Mouse (Mus musculus): ENCODE results near the gene Sec61b. TPM values are rescaled to one million over a fixed set of nuclear protein-coding genes. Genes with fewer than 3 reads are reported as not detected.

Sec61b gene
- polyA plus RNA-seq, 1 experiment from 2014 or later: 211 TPM

DNA sequence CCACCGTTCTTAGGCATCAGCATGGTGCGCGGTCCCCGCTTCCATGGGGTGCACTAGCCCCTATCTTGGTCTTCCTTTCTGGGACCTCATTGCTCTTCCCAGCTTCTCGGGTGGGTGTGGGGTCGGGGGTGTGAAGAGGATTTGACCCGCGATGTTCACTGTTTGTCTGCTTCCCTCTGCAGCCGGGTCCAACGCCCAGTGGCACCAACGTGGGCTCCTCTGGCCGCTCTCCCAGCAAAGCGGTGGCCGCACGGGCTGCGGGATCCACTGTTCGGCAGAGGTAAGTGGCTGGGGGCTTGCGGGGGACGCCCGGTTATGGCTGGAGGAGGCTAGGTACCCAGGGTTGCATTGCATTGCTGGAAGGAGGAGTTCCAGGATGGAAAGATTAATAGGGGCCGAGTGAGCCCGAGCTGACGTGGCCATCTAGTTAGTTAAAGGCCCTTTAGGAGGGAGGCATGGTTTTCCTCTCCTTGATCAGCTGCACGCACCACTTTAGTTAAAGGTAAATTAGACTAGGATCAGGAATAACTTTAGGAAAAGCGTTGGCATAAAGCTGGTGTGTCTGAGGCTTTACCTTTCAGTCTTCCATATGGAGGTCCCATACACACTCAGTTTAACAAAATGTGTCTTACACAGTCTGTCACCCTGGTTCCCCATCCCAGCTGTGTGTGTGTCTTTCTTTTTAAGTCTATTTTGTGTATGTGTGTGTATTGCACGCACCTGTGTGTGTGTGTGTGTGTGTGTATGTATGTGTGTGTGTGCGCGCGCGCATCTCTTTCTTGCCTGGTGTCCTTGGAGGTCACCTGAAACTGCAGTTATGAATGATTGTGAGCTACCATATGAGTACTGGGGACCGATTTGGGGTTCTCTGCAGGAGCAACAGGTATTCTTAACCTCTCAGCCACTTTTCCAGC lies 529 bp downstream of the Sec61b start:
- peak; percentile 5; the same call in 1 of the 2 replicates for ATAC-seq (replicated peaks; ENCODE audit: insufficient number of reproducible peaks, low FRiP score, low TSS enrichment)

DNA sequence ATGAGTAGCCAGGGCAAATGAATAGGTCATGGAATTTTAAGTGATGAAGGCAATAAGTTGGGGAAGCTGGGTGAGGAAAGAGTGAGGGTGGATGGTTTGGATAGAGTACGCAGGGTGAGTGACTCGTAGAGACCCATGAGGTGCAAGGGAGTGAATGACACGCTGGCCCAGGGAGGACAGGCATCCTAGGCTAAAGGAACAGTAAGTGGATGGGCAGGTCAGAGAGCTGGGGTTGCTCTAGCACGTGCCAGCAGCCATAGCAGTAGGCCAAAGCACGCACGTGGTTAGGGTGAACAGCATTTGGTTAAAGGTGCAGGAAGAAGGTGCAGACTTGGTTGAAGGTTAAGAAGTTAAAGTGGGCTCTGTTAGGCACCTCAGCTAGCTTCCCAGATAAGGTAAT lies 3.1 kb downstream of the Sec61b start:
- Histone ChIP-seq H3K27ac (ENCODE audit: low read depth, low read length) (no peak overlapping the region), H3K4me3 (ENCODE audit: low read depth, low read length) (no peak overlapping the region), H3K4me2 (no peak overlapping the region), H3K9me3 (replicated peaks; ENCODE audit: control insufficient read depth, low read length) (no peaks in the 10 kb centered on the region), H3K9ac (ENCODE audit: low read depth, low read length) (no peak overlapping the region), H3K27me3 (ENCODE audit: control insufficient read depth, insufficient read depth, low read length) (no peaks in the 10 kb centered on the region), H3K36me3 (ENCODE audit: control insufficient read depth, insufficient read depth, low read length) (peaks cover 24% of the 10 kb centered on the region), H3K4me1 (ENCODE audit: control insufficient read depth, insufficient read depth, low read length) (peaks cover 9% of the 10 kb centered on the region)
- no peak for ATAC-seq (replicated peaks; ENCODE audit: insufficient number of reproducible peaks, low FRiP score, low TSS enrichment)
- 87% methylated on average over 6 of the region's 6 CpGs for WGBS (ENCODE audit: insufficient replicate concordance)

More for the DNA sequence above, 529 bp downstream of the Sec61b start:
- Histone ChIP-seq H3K4me3 (ENCODE audit: low read depth, low read length) (peak overlapping the region; percentile 90), H3K4me2 (peak overlapping the region; percentile 88), H3K9ac (ENCODE audit: low read depth, low read length) (peak overlapping the region; percentile 88), H3K4me1 (ENCODE audit: control insufficient read depth, insufficient read depth, low read length) (peaks cover 9% of the 10 kb centered on the region), H3K9me3 (replicated peaks; ENCODE audit: control insufficient read depth, low read length) (no peaks in the 10 kb centered on the region), H3K27ac (ENCODE audit: low read depth, low read length) (peak overlapping the region; percentile 95), H3K27me3 (ENCODE audit: control insufficient read depth, insufficient read depth, low read length) (no peaks in the 10 kb centered on the region), H3K36me3 (ENCODE audit: control insufficient read depth, insufficient read depth, low read length) (peaks cover 29% of the 10 kb centered on the region)
- WGBS (ENCODE audit: insufficient replicate concordance): 12% methylated on average over 31 of the region's 31 CpGs

DNA sequence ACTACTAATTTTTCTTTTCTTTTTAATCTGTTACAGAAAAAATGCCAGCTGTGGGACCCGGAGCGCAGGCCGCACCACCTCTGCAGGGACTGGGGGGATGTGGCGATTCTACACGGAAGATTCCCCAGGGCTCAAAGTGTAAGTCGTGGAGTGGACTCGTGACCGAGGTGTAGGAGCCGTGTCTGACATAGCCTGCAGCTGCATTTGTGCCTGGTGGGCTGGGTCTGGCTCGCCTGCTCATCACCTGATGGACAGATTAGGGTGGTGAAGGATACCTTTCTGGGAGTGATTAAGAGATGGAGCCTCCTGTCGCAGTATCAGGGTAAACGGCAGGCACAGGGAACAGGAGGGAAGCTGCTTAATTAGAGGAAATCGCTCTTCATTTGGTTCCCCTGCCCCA lies 5.6 kb downstream of the Sec61b start:
- WGBS (ENCODE audit: insufficient replicate concordance): 92% methylated on average over 13 of the region's 13 CpGs
- no peak for ATAC-seq (replicated peaks; ENCODE audit: insufficient number of reproducible peaks, low FRiP score, low TSS enrichment)
- Histone ChIP-seq H3K9ac (ENCODE audit: low read depth, low read length) (no peak overlapping the region), H3K36me3 (ENCODE audit: control insufficient read depth, insufficient read depth, low read length) (peaks cover 28% of the 10 kb centered on the region), H3K27ac (ENCODE audit: low read depth, low read length) (no peak overlapping the region), H3K4me1 (ENCODE audit: control insufficient read depth, insufficient read depth, low read length) (peaks cover 6% of the 10 kb centered on the region), H3K9me3 (replicated peaks; ENCODE audit: control insufficient read depth, low read length) (no peaks in the 10 kb centered on the region), H3K27me3 (ENCODE audit: control insufficient read depth, insufficient read depth, low read length) (no peaks in the 10 kb centered on the region), H3K4me3 (ENCODE audit: low read depth, low read length) (no peak overlapping the region), H3K4me2 (no peak overlapping the region)

DNA sequence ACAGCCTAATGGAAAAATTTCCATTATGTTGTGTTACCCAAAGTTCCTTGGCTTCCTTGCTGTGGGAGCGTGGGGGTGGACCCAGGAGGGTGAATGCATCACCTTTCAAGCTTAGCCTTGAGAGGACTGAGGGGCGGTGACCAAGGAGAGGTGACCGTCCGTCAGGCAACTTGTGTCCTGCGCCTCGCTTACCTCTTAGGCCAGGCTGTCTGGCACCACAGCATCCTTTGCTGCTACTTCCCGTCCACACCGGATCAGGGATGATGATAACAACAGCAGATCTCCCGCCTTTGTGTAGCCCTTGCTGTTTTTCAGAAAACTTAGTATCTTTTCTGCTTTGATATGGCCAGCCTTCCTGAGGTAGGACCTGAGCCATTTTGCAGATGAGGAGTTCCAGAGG lies 6.1 kb downstream of the Sec61b start:
- no peak for ATAC-seq (replicated peaks; ENCODE audit: insufficient number of reproducible peaks, low FRiP score, low TSS enrichment)
- H3K36me3 ChIP-seq (ENCODE audit: control insufficient read depth, insufficient read depth, low read length): peaks cover 28% of the 10 kb centered on the region

DNA sequence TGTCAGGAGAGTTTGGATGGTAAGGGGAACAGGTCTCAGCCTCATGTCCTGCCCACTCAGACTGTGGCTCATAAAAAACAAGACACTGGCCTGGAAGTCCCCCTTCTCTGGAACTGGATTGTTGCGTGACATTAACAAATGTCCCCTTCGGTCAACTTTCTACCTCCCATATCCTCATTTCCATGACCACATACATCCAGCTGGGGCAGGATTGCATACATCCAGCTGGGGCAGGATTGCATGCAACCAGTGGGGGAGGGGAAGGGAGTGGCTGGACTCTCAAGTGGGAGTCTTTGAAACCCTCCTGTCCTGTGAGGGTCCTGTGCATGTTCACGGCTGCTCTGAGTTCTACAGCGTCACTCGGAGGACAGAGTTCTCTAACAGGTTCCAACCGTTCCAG lies 16.8 kb downstream of the Sec61b start:
- Histone ChIP-seq H3K27me3 (ENCODE audit: control insufficient read depth, insufficient read depth, low read length) (no peaks in the 10 kb centered on the region), H3K27ac (ENCODE audit: low read depth, low read length) (no peak overlapping the region), H3K36me3 (ENCODE audit: control insufficient read depth, insufficient read depth, low read length) (no peaks in the 10 kb centered on the region), H3K9me3 (replicated peaks; ENCODE audit: control insufficient read depth, low read length) (no peaks in the 10 kb centered on the region), H3K9ac (ENCODE audit: low read depth, low read length) (no peak overlapping the region), H3K4me3 (ENCODE audit: low read depth, low read length) (no peak overlapping the region), H3K4me1 (ENCODE audit: control insufficient read depth, insufficient read depth, low read length) (no peaks in the 10 kb centered on the region), H3K4me2 (no peak overlapping the region)
- 79% methylated on average over 6 of the region's 6 CpGs for WGBS (ENCODE audit: insufficient replicate concordance)
- ATAC-seq (replicated peaks; ENCODE audit: insufficient number of reproducible peaks, low FRiP score, low TSS enrichment): no peak

More for the DNA sequence above, 6.1 kb downstream of the Sec61b start:
- H3K4me1 ChIP-seq (ENCODE audit: control insufficient read depth, insufficient read depth, low read length): peaks cover 1% of the 10 kb centered on the region; the same call in 1 of the 2 replicates
- no peaks in the 10 kb centered on the region for H3K27me3 ChIP-seq (ENCODE audit: control insufficient read depth, insufficient read depth, low read length)
- H3K4me3 ChIP-seq (ENCODE audit: low read depth, low read length): no peak overlapping the region
- no peaks in the 10 kb centered on the region for H3K9me3 ChIP-seq (replicated peaks; ENCODE audit: control insufficient read depth, low read length)
- H3K4me2 ChIP-seq: no peak overlapping the region
- WGBS (ENCODE audit: insufficient replicate concordance): 95% methylated on average over 9 of the region's 9 CpGs
- H3K9ac ChIP-seq (ENCODE audit: low read depth, low read length): no peak overlapping the region
- no peak overlapping the region for H3K27ac ChIP-seq (ENCODE audit: low read depth, low read length)

DNA sequence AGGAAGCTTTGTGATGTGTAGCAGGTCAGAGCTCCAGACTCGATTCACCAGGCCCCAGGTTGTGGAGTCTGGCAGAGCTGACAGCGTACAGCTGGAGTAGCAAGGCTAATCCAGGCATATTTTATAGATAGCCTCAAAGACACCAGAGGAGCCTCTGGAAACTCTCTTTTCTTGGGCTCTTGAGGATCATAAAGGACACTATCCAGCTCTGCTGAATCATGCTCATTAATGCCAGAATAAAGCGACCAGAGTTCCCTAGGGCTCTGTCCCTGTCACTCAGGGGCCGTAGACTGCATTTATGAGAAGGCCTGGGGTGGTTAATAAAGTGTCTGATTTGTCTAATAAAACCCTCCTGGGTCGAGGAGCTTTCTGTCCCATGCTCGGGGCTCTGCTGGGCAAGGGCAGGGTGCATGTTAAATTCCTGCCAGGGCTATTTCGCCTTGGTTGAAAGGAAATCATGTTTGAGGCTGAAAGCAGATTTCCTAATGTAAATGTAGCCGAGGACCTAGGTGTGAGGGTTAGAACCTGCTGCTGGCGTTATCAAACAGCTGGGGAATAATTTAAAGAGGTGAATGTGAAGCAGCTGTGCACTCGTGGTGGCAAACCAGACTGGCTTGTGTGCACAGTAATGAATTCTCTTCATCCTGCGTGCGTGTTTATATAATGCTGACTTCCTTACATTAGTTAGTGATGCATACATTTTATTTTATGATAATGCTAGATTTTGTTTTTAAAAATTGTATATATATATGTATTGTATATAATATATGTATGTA lies 18.0 kb downstream of the Sec61b start:
- Histone ChIP-seq H3K27me3 (ENCODE audit: control insufficient read depth, insufficient read depth, low read length) (no peaks in the 10 kb centered on the region), H3K4me3 (ENCODE audit: low read depth, low read length) (no peak overlapping the region), H3K9me3 (replicated peaks; ENCODE audit: control insufficient read depth, low read length) (no peaks in the 10 kb centered on the region), H3K4me2 (no peak overlapping the region), H3K9ac (ENCODE audit: low read depth, low read length) (no peak overlapping the region), H3K27ac (ENCODE audit: low read depth, low read length) (no peak overlapping the region), H3K4me1 (ENCODE audit: control insufficient read depth, insufficient read depth, low read length) (no peaks in the 10 kb centered on the region), H3K36me3 (ENCODE audit: control insufficient read depth, insufficient read depth, low read length) (no peaks in the 10 kb centered on the region)
- no peak for ATAC-seq (replicated peaks; ENCODE audit: insufficient number of reproducible peaks, low FRiP score, low TSS enrichment)
- WGBS (ENCODE audit: insufficient replicate concordance): 73% methylated on average over 12 of the region's 12 CpGs

DNA sequence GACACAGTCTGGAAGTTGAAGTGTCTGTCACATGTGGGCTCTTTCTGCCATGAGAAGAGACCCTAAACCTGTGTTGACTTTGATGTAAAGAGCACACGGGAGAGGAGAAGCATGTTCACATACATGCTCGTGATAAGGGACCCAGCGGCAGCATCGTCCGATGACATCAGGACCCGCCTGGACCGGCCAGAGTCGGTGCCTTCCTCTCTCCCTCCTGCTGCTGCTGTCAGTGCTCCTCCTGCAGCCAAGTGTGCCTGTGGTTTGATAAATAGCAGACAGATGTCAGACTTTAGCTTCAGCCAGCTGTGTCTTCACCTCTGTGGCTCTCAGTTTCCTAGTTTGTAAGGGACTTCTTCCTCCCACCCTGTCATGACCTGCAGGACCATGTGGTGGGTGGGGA lies 19.0 kb downstream of the Sec61b start:
- Histone ChIP-seq H3K27me3 (ENCODE audit: control insufficient read depth, insufficient read depth, low read length) (no peaks in the 10 kb centered on the region), H3K4me3 (ENCODE audit: low read depth, low read length) (no peak overlapping the region), H3K27ac (ENCODE audit: low read depth, low read length) (no peak overlapping the region), H3K4me2 (no peak overlapping the region), H3K4me1 (ENCODE audit: control insufficient read depth, insufficient read depth, low read length) (no peaks in the 10 kb centered on the region), H3K9me3 (replicated peaks; ENCODE audit: control insufficient read depth, low read length) (no peaks in the 10 kb centered on the region), H3K9ac (ENCODE audit: low read depth, low read length) (no peak overlapping the region), H3K36me3 (ENCODE audit: control insufficient read depth, insufficient read depth, low read length) (no peaks in the 10 kb centered on the region)
- no peak for ATAC-seq (replicated peaks; ENCODE audit: insufficient number of reproducible peaks, low FRiP score, low TSS enrichment)
- 47% methylated on average over 8 of the region's 8 CpGs for WGBS (ENCODE audit: insufficient replicate concordance)

DNA sequence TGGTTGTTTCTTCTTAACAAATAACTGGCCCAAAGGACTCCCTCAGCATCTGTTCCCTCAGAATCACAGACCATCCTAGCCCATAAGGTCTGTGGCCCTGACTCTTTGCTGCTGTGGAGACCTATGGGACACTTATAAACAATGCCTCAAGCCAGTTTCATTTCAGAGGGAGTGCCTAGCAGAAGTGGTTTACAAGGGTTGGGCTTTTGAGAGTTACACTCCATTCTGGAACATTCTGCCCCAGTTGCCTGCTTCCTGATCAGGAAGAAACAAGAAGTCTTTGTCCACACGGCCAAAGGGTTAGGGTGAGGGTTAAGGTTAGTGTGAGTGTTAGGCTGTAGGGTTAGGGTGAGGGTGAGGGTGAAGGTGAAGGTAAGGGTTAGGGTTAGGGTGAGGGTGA lies 19.7 kb downstream of the Sec61b start:
- Histone ChIP-seq H3K9me3 (replicated peaks; ENCODE audit: control insufficient read depth, low read length) (no peaks in the 10 kb centered on the region), H3K9ac (ENCODE audit: low read depth, low read length) (no peak overlapping the region), H3K27ac (ENCODE audit: low read depth, low read length) (no peak overlapping the region), H3K36me3 (ENCODE audit: control insufficient read depth, insufficient read depth, low read length) (no peaks in the 10 kb centered on the region), H3K4me3 (ENCODE audit: low read depth, low read length) (no peak overlapping the region), H3K4me1 (ENCODE audit: control insufficient read depth, insufficient read depth, low read length) (no peaks in the 10 kb centered on the region), H3K27me3 (ENCODE audit: control insufficient read depth, insufficient read depth, low read length) (no peaks in the 10 kb centered on the region), H3K4me2 (no peak overlapping the region)
- no peak for ATAC-seq (replicated peaks; ENCODE audit: insufficient number of reproducible peaks, low FRiP score, low TSS enrichment)
- 73% methylated on average over 1 of the region's 1 CpGs for WGBS (ENCODE audit: insufficient replicate concordance)
